Mouse (Mus musculus) embryonic fibroblast, embryonic 13.5 days (primary cell): ENCODE data around the gene Polk.

Source experiments
- CTCF ChIP-seq: IDR thresholded peaks from 2 replicates; pipeline ENCODE4 v1.5.1; 2011; ENCODE audit warnings: mild to moderate bottlenecking, control low read depth, low read length, moderate library complexity, borderline replicate concordance; ENCODE audit not compliant: insufficient read depth
- POLR2A ChIP-seq: IDR thresholded peaks from 2 replicates; pipeline ENCODE4 v1.6.1; 2011; ENCODE audit warnings: low read depth, mild to moderate bottlenecking, control low read depth, low read length, moderate library complexity

DNA sequence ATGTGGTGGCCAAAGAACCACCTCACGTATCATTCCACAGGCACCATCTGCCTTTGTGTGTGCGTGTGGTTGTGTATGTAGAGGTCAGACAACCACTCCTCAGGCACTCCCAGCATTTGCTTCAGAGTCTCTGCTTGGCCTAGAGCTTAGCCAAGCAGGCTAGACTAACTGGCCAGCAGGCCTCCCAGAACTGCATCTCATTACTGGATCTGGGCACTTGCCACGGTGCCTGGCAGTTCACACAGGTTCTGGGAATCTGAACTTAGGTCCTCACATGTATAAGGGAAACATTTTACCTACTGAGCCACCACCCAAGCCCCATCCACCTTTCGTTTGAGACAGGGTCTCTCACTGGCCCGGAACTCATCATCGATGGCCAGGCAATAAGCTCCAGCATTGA lies 10.2 kb downstream of the Polk start:
- no peak for TF ChIP-seq CTCF
- TF ChIP-seq POLR2A: no peak
